Mouse (Mus musculus): ENCODE measurements around the gene Tmem179. TPM values are rescaled to one million over a fixed set of nuclear protein-coding genes. Genes with fewer than 3 reads are reported as not detected.

Tmem179 gene
- total and polyA plus RNA-seq, 3 experiments, result not detected

DNA sequence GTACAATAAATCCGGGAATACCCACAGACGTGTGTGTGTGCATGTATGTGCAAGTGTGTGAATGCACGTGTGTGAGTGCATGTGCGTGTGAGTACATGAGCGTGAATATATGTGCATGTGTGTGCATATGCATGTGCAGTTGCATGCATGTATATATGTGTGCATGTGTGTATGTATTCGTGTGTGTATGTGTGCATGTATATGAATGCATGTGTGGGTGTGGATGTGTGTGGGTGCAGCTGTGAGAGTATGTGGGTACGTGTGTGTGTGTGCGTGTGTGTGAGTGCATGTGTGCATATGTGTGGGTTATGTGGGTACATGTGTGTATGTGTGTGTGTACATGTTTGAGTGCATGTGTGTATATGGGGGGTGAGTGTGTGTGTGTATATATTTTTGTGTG is 29.6 kb upstream of the Tmem179 start:
- no peak overlapping the region for H3K9ac ChIP-seq (ENCODE audit: insufficient read depth, low read depth)
- no peak overlapping the region for H3K4me3 ChIP-seq (replicated peaks in 1 of 3; ENCODE audit: low read depth in 2 of 3, low read length in 2 of 3, poor library complexity in 1 of 3)
- peaks cover 17% of the 10 kb centered on the region for H3K27me3 ChIP-seq (replicated peaks)
- no peak for DNase-seq (ENCODE audit: extremely low read depth)
- H3K4me2 ChIP-seq (ENCODE audit: insufficient read depth, low read depth, poor library complexity, severe bottlenecking), result no peak overlapping the region
- no peaks in the 10 kb centered on the region for H3K36me3 ChIP-seq (replicated peaks in 1 of 2; ENCODE audit: control insufficient read depth in 1 of 2, insufficient read depth in 1 of 2, low read length in 1 of 2)
- TF ChIP-seq ZKSCAN1 (IDR thresholded peaks at IDR 0.05; ENCODE audit: borderline replicate concordance, low read depth, low read length) (no peak), IRF4 (IDR thresholded peaks at IDR 0.05; ENCODE audit: low read depth, low read length) (no peak), JUND (conservative IDR thresholded peaks at IDR 0.05; ENCODE audit: low read depth, low read length) (no peak), USF1 (IDR thresholded peaks at IDR 0.05; ENCODE audit: low read depth, low read length) (no peak), CHD1 (IDR thresholded peaks at IDR 0.05; ENCODE audit: low read depth, low read length) (no peak), ZC3H11A (IDR thresholded peaks at IDR 0.05; ENCODE audit: low read depth, low read length) (no peak), HCFC1 (IDR thresholded peaks at IDR 0.05; ENCODE audit: low read depth, low read length) (no peak), RCOR1 (conservative IDR thresholded peaks at IDR 0.05; ENCODE audit: low read depth, low read length) (no peak)
- H3K4me1 ChIP-seq (ENCODE audit: control insufficient read depth in 1 of 2, insufficient read depth in 2 of 2), result peaks cover 4 to 23% of the 10 kb centered on the region in 2 experiments
- dilution Hi-C loops (cut with MboI; ENCODE audit: extremely low pct_ligation_motif_present, extremely low pct_unique_long_range_greater_than_20kb, low sequenced_read_pairs) (no loop called here), in situ Hi-C loops (cut with MboI; ENCODE audit: low pct_ligation_motif_present, low pct_unique_long_range_greater_than_20kb, low sequenced_read_pairs) (no loop called here)
- H3K27ac ChIP-seq (ENCODE audit: insufficient read depth, low read depth), result no peak overlapping the region
- no peaks in the 10 kb centered on the region for H3K79me2 ChIP-seq (replicated peaks; ENCODE audit: control insufficient read depth, extremely low read depth, insufficient read depth, poor library complexity, severe bottlenecking)
- H3K9me3 ChIP-seq (replicated peaks; ENCODE audit: low read length), result no peaks in the 10 kb centered on the region

DNA sequence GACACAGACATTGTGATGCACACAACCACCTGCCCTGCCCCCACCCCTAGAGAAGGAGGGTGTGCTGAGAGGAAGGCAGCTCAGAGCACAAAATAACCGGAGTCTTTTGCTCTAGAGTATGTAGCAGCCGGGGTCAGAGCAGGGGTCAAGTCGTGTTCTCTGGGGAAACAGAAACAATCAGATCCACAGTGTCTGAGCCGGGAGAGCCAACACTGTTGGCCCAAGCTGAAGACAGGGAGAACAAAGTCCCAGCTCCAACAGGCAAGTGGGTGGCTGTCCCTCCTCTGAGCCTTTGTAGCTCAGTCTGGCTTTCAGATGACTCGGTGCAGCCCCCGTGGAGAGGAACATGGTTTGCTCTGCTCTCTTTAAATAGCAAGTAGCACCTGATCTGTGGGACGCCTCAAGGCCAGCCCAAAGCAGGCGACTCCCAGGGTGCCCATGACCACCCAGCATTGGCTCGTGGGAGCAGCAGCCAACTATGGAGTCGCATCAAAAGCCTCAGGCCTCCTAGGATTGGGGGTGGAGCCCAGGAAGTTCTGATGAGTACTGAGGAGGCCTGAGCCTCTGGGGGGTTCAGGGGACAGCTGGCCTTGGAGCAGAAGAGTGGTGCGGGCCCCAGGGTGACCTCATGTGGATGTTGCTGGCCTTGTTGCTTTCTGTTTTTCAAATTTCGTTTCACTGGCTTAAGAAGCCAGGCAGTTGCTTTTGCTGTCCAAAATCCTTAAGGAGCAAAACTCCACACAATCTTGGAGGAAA is 28.6 kb upstream of the Tmem179 start:
- no peaks in the 10 kb centered on the region for H3K36me3 ChIP-seq (replicated peaks in 1 of 2; ENCODE audit: control insufficient read depth in 1 of 2, insufficient read depth in 1 of 2, low read length in 1 of 2)
- H3K4me2 ChIP-seq (ENCODE audit: insufficient read depth, low read depth, poor library complexity, severe bottlenecking), result no peak overlapping the region
- no peaks in the 10 kb centered on the region for H3K79me2 ChIP-seq (replicated peaks; ENCODE audit: control insufficient read depth, extremely low read depth, insufficient read depth, poor library complexity, severe bottlenecking)
- no peak overlapping the region for H3K4me3 ChIP-seq (replicated peaks in 1 of 3; ENCODE audit: low read depth in 2 of 3, low read length in 2 of 3, poor library complexity in 1 of 3)
- peaks cover 4 to 23% of the 10 kb centered on the region in 2 experiments for H3K4me1 ChIP-seq (ENCODE audit: control insufficient read depth in 1 of 2, insufficient read depth in 2 of 2)
- in situ Hi-C loops (cut with MboI; ENCODE audit: low pct_ligation_motif_present, low pct_unique_long_range_greater_than_20kb, low sequenced_read_pairs), result loop anchor here (5.0 kb wide), 1 partner anchor 38 kb away; no protein-coding TSS in a partner anchor
- peaks cover 27% of the 10 kb centered on the region for H3K27me3 ChIP-seq (replicated peaks)
- 0 out of 4 replicates have a peak, but pooled peaks of 1 of the 2 experiments have one; percentile 1 for TF ChIP-seq CTCF (conservative IDR thresholded peaks at IDR 0.05 in 1 of 2, IDR thresholded peaks at IDR 0.05 in 1 of 2; ENCODE audit: low read depth in 2 of 2, low read length in 2 of 2)
- no peak for TF ChIP-seq ZKSCAN1 (IDR thresholded peaks at IDR 0.05; ENCODE audit: borderline replicate concordance, low read depth, low read length)
- dilution Hi-C loops (cut with MboI; ENCODE audit: extremely low pct_ligation_motif_present, extremely low pct_unique_long_range_greater_than_20kb, low sequenced_read_pairs), result no loop called here
- no peak overlapping the region for H3K9ac ChIP-seq (ENCODE audit: insufficient read depth, low read depth)
- H3K27ac ChIP-seq (ENCODE audit: insufficient read depth, low read depth), result no peak overlapping the region
- H3K9me3 ChIP-seq (replicated peaks; ENCODE audit: low read length), result no peaks in the 10 kb centered on the region
- DNase-seq (ENCODE audit: extremely low read depth), result peak; percentile 30

- Histone ChIP-seq H3K4me3 (replicated peaks in 1 of 3; ENCODE audit: low read depth in 2 of 3, low read length in 2 of 3, poor library complexity in 1 of 3) (no peak overlapping the region), H3K4me1 (ENCODE audit: control insufficient read depth in 1 of 2, insufficient read depth in 2 of 2) (peaks cover 4 to 23% of the 10 kb centered on the region in 2 experiments), H3K27me3 (replicated peaks) (peaks cover 37% of the 10 kb centered on the region), H3K9me3 (replicated peaks; ENCODE audit: low read length) (no peaks in the 10 kb centered on the region), H3K27ac (ENCODE audit: insufficient read depth, low read depth) (no peak overlapping the region), H3K9ac (ENCODE audit: insufficient read depth, low read depth) (no peak overlapping the region), H3K36me3 (replicated peaks in 1 of 2; ENCODE audit: control insufficient read depth in 1 of 2, insufficient read depth in 1 of 2, low read length in 1 of 2) (no peaks in the 10 kb centered on the region), H3K4me2 (ENCODE audit: insufficient read depth, low read depth, poor library complexity, severe bottlenecking) (no peak overlapping the region), H3K79me2 (replicated peaks; ENCODE audit: control insufficient read depth, extremely low read depth, insufficient read depth, poor library complexity, severe bottlenecking) (no peaks in the 10 kb centered on the region)
- TF ChIP-seq MXI1 (IDR thresholded peaks at IDR 0.05; ENCODE audit: low read depth, low read length) (no peak), ZNF384 (IDR thresholded peaks at IDR 0.05; ENCODE audit: low read depth, low read length) (no peak), EP300 (IDR thresholded peaks at IDR 0.05; ENCODE audit: low read length) (no peak), MEF2A (IDR thresholded peaks at IDR 0.05; ENCODE audit: borderline replicate concordance, low read depth, low read length) (no peak), ZKSCAN1 (IDR thresholded peaks at IDR 0.05; ENCODE audit: borderline replicate concordance, low read depth, low read length) (no peak), CHD1 (IDR thresholded peaks at IDR 0.05; ENCODE audit: low read depth, low read length) (no peak), MYC (IDR thresholded peaks at IDR 0.05; ENCODE audit: low read depth, low read length) (no peak), USF1 (IDR thresholded peaks at IDR 0.05; ENCODE audit: low read depth, low read length) (no peak), USF2 (conservative IDR thresholded peaks at IDR 0.05; ENCODE audit: low read depth, low read length) (no peak), NELFE (IDR thresholded peaks at IDR 0.05; ENCODE audit: low read depth, low read length) (no peak), RCOR1 (conservative IDR thresholded peaks at IDR 0.05; ENCODE audit: low read depth, low read length) (no peak), KAT2A (IDR thresholded peaks at IDR 0.05; ENCODE audit: insufficient replicate concordance, low read length) (no peak), SMC3 (IDR thresholded peaks at IDR 0.05; ENCODE audit: low read depth, low read length) (no peak), POLR2A (IDR thresholded peaks at IDR 0.05; ENCODE audit: low read depth, low read length) (no peak), MAFK (IDR thresholded peaks at IDR 0.05; ENCODE audit: insufficient replicate concordance, low read length) (no peak), IRF4 (IDR thresholded peaks at IDR 0.05; ENCODE audit: low read depth, low read length) (no peak), ZC3H11A (IDR thresholded peaks at IDR 0.05; ENCODE audit: low read depth, low read length) (no peak), JUND (conservative IDR thresholded peaks at IDR 0.05; ENCODE audit: low read depth, low read length) (no peak)
- dilution Hi-C loops (cut with MboI; ENCODE audit: extremely low pct_ligation_motif_present, extremely low pct_unique_long_range_greater_than_20kb, low sequenced_read_pairs), result no loop called here
- DNase-seq (ENCODE audit: extremely low read depth), result no peak
- in situ Hi-C loops (cut with MboI; ENCODE audit: low pct_ligation_motif_present, low pct_unique_long_range_greater_than_20kb, low sequenced_read_pairs), result loop anchor here (5.0 kb wide), 1 partner anchor 37 kb away; no protein-coding TSS in a partner anchor
Observed at GRCm38 (mm10) chr12:112543941-112544340, 27.4 kb upstream of the Tmem179 start.
